1 mouse cellular context compared by ENCODE assay signal in the genomic region with DNA sequence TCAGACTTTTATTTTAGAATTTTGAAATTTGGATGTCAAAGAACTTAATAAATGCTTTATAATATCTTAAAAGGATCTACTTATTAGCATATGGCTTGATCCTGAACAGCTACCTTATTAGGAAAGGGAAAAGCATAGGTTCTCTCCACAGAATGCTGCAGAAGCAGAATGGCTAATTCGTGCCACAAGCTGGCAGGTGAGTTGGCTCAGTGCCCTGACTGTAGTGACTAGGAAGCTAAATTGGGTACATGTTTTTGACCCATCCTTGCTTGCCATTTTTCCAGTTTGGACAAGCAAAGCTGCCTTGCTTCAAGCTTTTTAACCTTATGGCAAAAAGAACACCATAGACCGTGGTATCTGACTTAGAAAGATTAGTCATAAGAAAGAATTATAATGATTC. TPM values are rescaled to one million over a fixed set of nuclear protein-coding genes. Genes with fewer than 3 reads are reported as not detected.
"Had no signal": no experiment of that assay in that cellular context is flagged by ENCODE, and none has a peak within 500 bp of the region (broad histone marks: within the 10 kb centered on the region; RNA-seq: fewer than 3 reads in every experiment).

No protein-coding gene starts in this region.

RNA-seq across cellular contexts. Expression of a gene that starts 47.2 kb away (rescaled TPM):
- total RNA-seq: neutrophil, adult 5-6 weeks had no signal

RNA-seq across cellular contexts. Expression of a gene that starts 48.3 kb away (rescaled TPM):
- total RNA-seq: neutrophil, adult 5-6 weeks had no signal
